Mouse (Mus musculus) neural tube, embryonic 14.5 days (tissue): Measurements from ENCODE around the gene Iscu. TPM values are rescaled to one million over a fixed set of nuclear protein-coding genes. Genes with fewer than 3 reads are reported as not detected.
"Not testable (repeated sequence)": the region's sequence is repeated elsewhere in the genome, so short reads cannot be mapped to it uniquely, and the experiment has no call there.

Experiments
- ATAC-seq: fragments of 200-750 bp; cut with Nextera tagmentation; 2 replicates; pipeline ENCODE4 v1.8.0; 2017; ENCODE audit warnings: low read depth, mild to moderate bottlenecking, moderate TSS enrichment, moderate library complexity
- H3K27ac ChIP-seq: fragments of 300-500 bp; sonication (generic); 2 replicates; pipeline ENCODE4 v1.5.1; 2014; ENCODE audit warnings: low read depth, mild to moderate bottlenecking, control low read depth, low read length, moderate library complexity, mixed read lengths
- H3K27me3 ChIP-seq: fragments of 300-500 bp; sonication (generic); 2 replicates; pipeline ENCODE4 v1.6.1; 2014; ENCODE audit warnings: low read length; ENCODE audit not compliant: control insufficient read depth, insufficient read depth
- H3K36me3 ChIP-seq: fragments of 300-500 bp; sonication (generic); 2 replicates; pipeline ENCODE4 v1.6.1; 2014; ENCODE audit warnings: low read length, mixed read lengths; ENCODE audit not compliant: control insufficient read depth, insufficient read depth
- H3K4me1 ChIP-seq: fragments of 300-500 bp; sonication (generic); 2 replicates; pipeline ENCODE4 v1.6.1; 2014; ENCODE audit warnings: low read length; ENCODE audit not compliant: control insufficient read depth, insufficient read depth
- H3K4me2 ChIP-seq: fragments of 300-500 bp; sonication (generic); 2 replicates; pipeline ENCODE4 v1.6.1; 2014; ENCODE audit warnings: mild to moderate bottlenecking, low read depth, low read length, control low read depth
- H3K4me3 ChIP-seq: fragments of 300-500 bp; sonication (generic); 2 replicates; pipeline ENCODE4 v1.5.1; 2014; ENCODE audit warnings: low read depth, low read length, control low read depth, mixed read lengths
- H3K9ac ChIP-seq: fragments of 300-500 bp; sonication (generic); replicated peaks from 2 replicates; pipeline ENCODE4 v1.6.1; 2014; ENCODE audit warnings: low read depth, mild to moderate bottlenecking, control low read depth, low read length, mixed read lengths
- H3K9me3 ChIP-seq: fragments of 300-500 bp; sonication (generic); 2 replicates; pipeline ENCODE4 v1.6.1; 2016; ENCODE audit warnings: low read length; ENCODE audit not compliant: control insufficient read depth
- WGBS: fragments of 180-500 bp; shearing (Covaris S2); extraction: QIAGEN DNeasy Blood & Tissue Kit; methylation state at CpG from one replicate; pipeline ENCODE4 v1.1.7; 2014; 5-methylcytosine and 5-hydroxymethylcytosine counted together
- polyA plus RNA-seq: library from polyadenylated mRNA; unstranded; fragments of >200 nt; fragmentation: Nextera tagmentation; extraction: Ambion mirVana; gene quantifications from 2 replicates; pipeline ENCODE4 v1.2.1, GENCODE M21; 2014

Gene Iscu
- polyA plus RNA-seq, 1 experiment from 2014 or later: 79.5 TPM

GRCm38 (mm10) chr5:113772905-113773519, 464 bp downstream of the Iscu start:
- WGBS: 3% methylated on average over 28 of the region's 38 CpGs
- Histone ChIP-seq H3K4me2 (peak overlapping the region; percentile 85), H3K9ac (peak overlapping the region; percentile 93), H3K27ac (peak overlapping the region; percentile 99), H3K36me3 (peaks cover 19% of the 10 kb centered on the region), H3K9me3 (no peaks in the 10 kb centered on the region), H3K4me3 (peak overlapping the region; percentile 98), H3K4me1 (peaks cover 22% of the 10 kb centered on the region; the same call in 1 of the 2 replicates), H3K27me3 (no peaks in the 10 kb centered on the region)
- peak; percentile 16 for ATAC-seq

- H3K27me3 ChIP-seq: no peaks in the 10 kb centered on the region
- H3K4me1 ChIP-seq: peaks cover 22% of the 10 kb centered on the region; the same call in 1 of the 2 replicates
- no peaks in the 10 kb centered on the region for H3K9me3 ChIP-seq
- WGBS: 2% methylated on average over 7 of the region's 7 CpGs
- peak overlapping the region; percentile 98 for H3K4me3 ChIP-seq
- no peak overlapping the region for H3K27ac ChIP-seq
- no peak overlapping the region for H3K9ac ChIP-seq
- ATAC-seq: no peak
- peaks cover 19% of the 10 kb centered on the region for H3K36me3 ChIP-seq
- H3K4me2 ChIP-seq: peak overlapping the region; percentile 85
Observed at GRCm38 (mm10) chr5:113773664-113774063, 1.1 kb downstream of the Iscu start.

GRCm38 (mm10) chr5:113775585-113775984, 3.0 kb downstream of the Iscu start:
- H3K36me3 ChIP-seq: peaks cover 19% of the 10 kb centered on the region
- H3K27ac ChIP-seq: no peak overlapping the region
- no peak overlapping the region for H3K4me2 ChIP-seq
- no peaks in the 10 kb centered on the region for H3K27me3 ChIP-seq
- H3K4me1 ChIP-seq: peaks cover 11% of the 10 kb centered on the region; the same call in 1 of the 2 replicates
- no peak overlapping the region for H3K4me3 ChIP-seq
- WGBS: 93% methylated on average over 10 of the region's 10 CpGs
- no peaks in the 10 kb centered on the region for H3K9me3 ChIP-seq
- no peak overlapping the region for H3K9ac ChIP-seq
- ATAC-seq: no peak

- no peaks in the 10 kb centered on the region for H3K9me3 ChIP-seq
- H3K27me3 ChIP-seq: no peaks in the 10 kb centered on the region
- 97% methylated on average over 15 of the region's 15 CpGs for WGBS
- H3K4me1 ChIP-seq: peaks cover 10% of the 10 kb centered on the region; the same call in 1 of the 2 replicates
- H3K27ac ChIP-seq: no peak overlapping the region
- ATAC-seq: no peak
- peaks cover 19% of the 10 kb centered on the region for H3K36me3 ChIP-seq
- no peak overlapping the region for H3K4me3 ChIP-seq
- H3K4me2 ChIP-seq: no peak overlapping the region
- H3K9ac ChIP-seq: no peak overlapping the region
Observed at GRCm38 (mm10) chr5:113776128-113776895, 3.8 kb downstream of the Iscu start.

GRCm38 (mm10) chr5:113776896-113777226, 4.3 kb downstream of the Iscu start:
- Histone ChIP-seq H3K27ac (no peak overlapping the region), H3K4me1 (peaks cover 10% of the 10 kb centered on the region; the same call in 1 of the 2 replicates), H3K4me3 (no peak overlapping the region), H3K9ac (no peak overlapping the region), H3K27me3 (no peaks in the 10 kb centered on the region), H3K9me3 (no peaks in the 10 kb centered on the region), H3K36me3 (peaks cover 19% of the 10 kb centered on the region), H3K4me2 (no peak overlapping the region)
- 93% methylated on average over 8 of the region's 8 CpGs for WGBS
- ATAC-seq: no peak

GRCm38 (mm10) chr5:113777728-113778127, 5.2 kb downstream of the Iscu start:
- H3K4me3 ChIP-seq, H3K27me3 ChIP-seq, H3K4me2 ChIP-seq, H3K9ac ChIP-seq, H3K4me1 ChIP-seq, H3K27ac ChIP-seq, H3K9me3 ChIP-seq, ATAC-seq: not testable (repeated sequence)
- WGBS: 90% methylated on average over 8 of the region's 8 CpGs
- peaks cover 19% of the 10 kb centered on the region for H3K36me3 ChIP-seq

- peaks cover 19% of the 10 kb centered on the region for H3K36me3 ChIP-seq
- H3K4me1 ChIP-seq: no peaks in the 10 kb centered on the region
- ATAC-seq: no peak
- H3K9me3 ChIP-seq: no peaks in the 10 kb centered on the region
- H3K4me2 ChIP-seq: no peak overlapping the region
- no peak overlapping the region for H3K27ac ChIP-seq
- no peak overlapping the region for H3K9ac ChIP-seq
- H3K27me3 ChIP-seq: no peaks in the 10 kb centered on the region
- H3K4me3 ChIP-seq: no peak overlapping the region
- WGBS: 81% methylated on average over 5 of the region's 5 CpGs
Observed at GRCm38 (mm10) chr5:113779569-113779968, 7.0 kb downstream of the Iscu start.

GRCm38 (mm10) chr5:113780082-113780752, 7.7 kb downstream of the Iscu start:
- no peaks in the 10 kb centered on the region for H3K9me3 ChIP-seq
- ATAC-seq: peak; percentile 34; the same call in 1 of the 2 replicates
- peaks cover 16% of the 10 kb centered on the region for H3K36me3 ChIP-seq
- H3K27me3 ChIP-seq: no peaks in the 10 kb centered on the region
- no peak overlapping the region for H3K27ac ChIP-seq
- no peak overlapping the region for H3K4me2 ChIP-seq
- 97% methylated on average over 3 of the region's 3 CpGs for WGBS
- no peaks in the 10 kb centered on the region for H3K4me1 ChIP-seq
- H3K9ac ChIP-seq: no peak overlapping the region
- H3K4me3 ChIP-seq: no peak overlapping the region

- Histone ChIP-seq H3K27ac (no peak overlapping the region), H3K27me3 (no peaks in the 10 kb centered on the region), H3K9me3 (no peaks in the 10 kb centered on the region), H3K4me3 (no peak overlapping the region), H3K9ac (no peak overlapping the region), H3K36me3 (peaks cover 12% of the 10 kb centered on the region; the same call in 1 of the 2 replicates), H3K4me2 (no peak overlapping the region), H3K4me1 (no peaks in the 10 kb centered on the region)
- no peak for ATAC-seq
- WGBS: 93% methylated on average over 5 of the region's 5 CpGs
Observed at GRCm38 (mm10) chr5:113780763-113781162, 8.2 kb downstream of the Iscu start.
